Mouse (Mus musculus): ENCODE results near the gene Rxra. TPM values are rescaled to one million over a fixed set of nuclear protein-coding genes. Genes with fewer than 3 reads are reported as not detected.

The Rxra gene
- total RNA-seq, 2 experiments from 2014 or later = 24.4 to 25.4 TPM

DNA sequence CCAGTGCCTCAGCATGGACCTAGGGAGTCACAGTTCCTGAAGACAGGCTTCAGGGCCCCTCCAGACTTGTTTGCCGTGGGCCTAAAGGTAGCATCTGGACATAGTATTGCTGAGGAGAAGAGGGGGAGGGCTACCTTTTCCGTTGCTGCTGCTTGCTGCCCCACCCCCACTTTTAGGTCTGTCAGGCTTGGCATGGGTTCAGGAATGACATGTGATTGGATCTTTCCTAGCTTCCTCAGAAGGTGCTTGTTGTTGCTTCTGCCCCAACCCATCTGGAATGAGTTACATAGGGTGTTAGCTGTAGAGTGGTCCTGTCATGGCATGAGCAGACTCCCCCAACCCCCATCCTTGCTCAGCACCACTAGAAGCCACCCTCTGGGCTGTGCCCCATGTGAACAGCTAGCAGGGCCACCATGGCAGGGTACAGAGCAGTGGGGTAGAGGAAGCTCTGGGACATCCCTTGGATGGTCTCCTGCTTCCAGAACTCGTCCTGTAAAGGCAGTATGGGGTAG is 34.7 kb downstream of the Rxra start:
- Histone ChIP-seq H3K4me3 (no peak overlapping the region), H3K27ac (no peak overlapping the region)
- no peak for TF ChIP-seq CTCF (IDR thresholded peaks at IDR 0.05)
- intact Hi-C loops (cut with DNase I) = no loop called here
- no peak for DNase-seq (ENCODE audit: extremely low spot score in 1 of 2, low spot score in 2 of 2)

DNA sequence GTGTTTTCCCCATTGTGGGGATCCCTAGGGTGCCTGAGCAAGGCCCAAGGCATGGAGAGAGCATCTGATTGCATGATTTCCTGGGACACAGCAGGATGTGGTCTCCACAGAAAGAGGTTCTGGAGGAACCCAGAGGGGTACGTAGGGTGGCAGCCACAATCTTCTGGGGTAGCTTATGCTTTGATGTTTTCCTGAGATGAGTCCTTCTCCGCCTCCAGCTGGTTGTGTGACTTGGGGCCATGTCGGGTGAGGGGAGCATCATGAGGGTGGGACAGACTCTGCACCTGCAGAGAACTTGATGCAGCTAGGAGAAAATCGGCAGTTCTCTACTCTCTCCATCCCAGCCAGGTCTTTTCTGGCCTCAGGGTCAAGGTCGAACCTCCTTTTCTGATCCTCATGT is 36.4 kb downstream of the Rxra start:
- H3K27ac ChIP-seq = no peak overlapping the region
- H3K4me3 ChIP-seq = no peak overlapping the region
- DNase-seq (ENCODE audit: extremely low spot score in 1 of 2, low spot score in 2 of 2) = no peak
- intact Hi-C loops (cut with DNase I) = no loop called here
- TF ChIP-seq CTCF (IDR thresholded peaks at IDR 0.05) = no peak

DNA sequence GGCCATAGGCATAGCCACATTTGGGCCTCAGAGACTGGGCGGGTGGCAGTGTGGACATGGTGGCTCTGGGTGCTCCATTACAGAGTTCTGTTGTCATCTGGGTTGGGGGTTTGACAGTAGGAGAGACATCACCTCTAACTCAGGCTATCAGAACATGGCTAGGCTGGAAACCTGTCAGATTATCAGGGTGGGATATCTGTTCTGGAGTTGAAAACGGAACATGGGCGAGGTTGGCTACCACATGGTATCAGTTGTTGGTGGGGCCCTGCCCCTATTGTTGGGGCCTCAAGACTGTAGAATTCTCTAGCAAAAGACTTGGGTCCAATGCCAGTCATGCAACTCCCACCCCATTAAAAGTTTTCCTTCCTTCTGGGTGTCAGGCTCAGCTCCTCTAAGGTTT is 37.1 kb downstream of the Rxra start:
- no peak overlapping the region for H3K27ac ChIP-seq
- no peak for DNase-seq (ENCODE audit: extremely low spot score in 1 of 2, low spot score in 2 of 2)
- intact Hi-C loops (cut with DNase I) = no loop called here
- H3K4me3 ChIP-seq = no peak overlapping the region
- TF ChIP-seq CTCF (IDR thresholded peaks at IDR 0.05) = no peak

DNA sequence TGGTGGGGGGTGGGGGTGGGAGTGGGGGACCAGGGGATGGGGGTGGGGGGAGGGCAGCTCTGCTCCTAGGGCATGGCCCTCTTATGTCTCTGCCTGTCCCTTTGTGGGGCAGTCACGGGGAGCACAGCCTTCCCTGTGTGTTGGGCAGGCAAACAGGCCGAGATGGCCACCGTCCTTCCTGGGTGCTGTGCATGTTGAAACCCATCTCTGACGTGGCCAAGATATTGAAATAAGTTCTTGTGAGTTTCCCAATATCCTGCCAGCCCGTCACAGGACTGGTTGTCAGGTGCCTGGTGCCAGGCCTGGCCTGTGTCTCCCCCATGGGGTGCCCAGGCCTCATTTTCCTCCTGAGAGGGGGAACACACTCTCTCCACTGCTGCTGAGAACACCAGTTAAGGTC is 37.9 kb downstream of the Rxra start:
- TF ChIP-seq CTCF (IDR thresholded peaks at IDR 0.05) = no peak
- Histone ChIP-seq H3K4me3 (no peak overlapping the region), H3K27ac (no peak overlapping the region)
- no peak for DNase-seq (ENCODE audit: extremely low spot score in 1 of 2, low spot score in 2 of 2)
- intact Hi-C loops (cut with DNase I) = no loop called here

DNA sequence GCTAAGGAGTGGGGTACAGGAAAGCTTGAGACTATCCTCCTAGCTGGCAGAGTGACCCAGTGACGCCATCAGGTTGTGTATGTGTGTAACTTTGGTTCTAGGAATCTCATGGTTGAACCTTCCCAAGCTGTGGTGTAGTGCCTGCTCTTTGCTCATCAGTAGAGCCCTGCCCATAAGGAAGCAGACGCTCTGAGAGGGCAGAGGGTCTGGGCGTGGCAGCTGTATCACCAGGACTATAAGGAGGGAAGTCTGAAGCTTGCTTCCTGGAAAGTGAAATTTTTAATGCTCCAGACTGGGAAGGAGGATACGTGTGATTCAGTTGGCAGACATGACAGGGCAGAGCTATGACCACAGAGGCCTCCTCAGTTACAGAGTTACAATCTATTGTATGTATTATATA is 39.0 kb downstream of the Rxra start:
- DNase-seq (ENCODE audit: extremely low spot score in 1 of 2, low spot score in 2 of 2) = no peak
- no peak overlapping the region for H3K4me3 ChIP-seq
- no peak for TF ChIP-seq CTCF (IDR thresholded peaks at IDR 0.05)
- H3K27ac ChIP-seq = no peak overlapping the region
- intact Hi-C loops (cut with DNase I) = no loop called here

- Histone ChIP-seq H3K27ac (no peak overlapping the region), H3K4me3 (no peak overlapping the region)
- intact Hi-C loops (cut with DNase I) = no loop called here
- no peak for TF ChIP-seq CTCF (IDR thresholded peaks at IDR 0.05)
- no peak for DNase-seq (ENCODE audit: extremely low spot score in 1 of 2, low spot score in 2 of 2)
Measured at GRCm38 (mm10) chr2:27716339-27716738, 40.1 kb downstream of the Rxra start.

- intact Hi-C loops (cut with DNase I) = no loop called here
- Histone ChIP-seq H3K27ac (no peak overlapping the region), H3K4me3 (no peak overlapping the region)
- no peak for TF ChIP-seq CTCF (IDR thresholded peaks at IDR 0.05)
- DNase-seq (ENCODE audit: extremely low spot score in 1 of 2, low spot score in 2 of 2) = no peak
Measured at GRCm38 (mm10) chr2:27718191-27718590, 42.0 kb downstream of the Rxra start.

GRCm38 (mm10) chr2:27719601-27720000 is 43.4 kb downstream of the Rxra start:
- H3K27ac ChIP-seq = no peak overlapping the region
- intact Hi-C loops (cut with DNase I) = no loop called here
- no peak overlapping the region for H3K4me3 ChIP-seq
- TF ChIP-seq CTCF (IDR thresholded peaks at IDR 0.05) = no peak
- DNase-seq (ENCODE audit: extremely low spot score in 1 of 2, low spot score in 2 of 2) = no peak

- intact Hi-C loops (cut with DNase I) = no loop called here
Measured at GRCm38 (mm10) chr2:27721611-27722010, 45.4 kb downstream of the Rxra start.

GRCm38 (mm10) chr2:27724729-27725316 is 48.6 kb downstream of the Rxra start:
- no peak for DNase-seq (ENCODE audit: extremely low spot score in 1 of 2, low spot score in 2 of 2)
- intact Hi-C loops (cut with DNase I) = no loop called here

More at GRCm38 (mm10) chr2:27721611-27722010, 45.4 kb downstream of the Rxra start:
- Histone ChIP-seq H3K4me3 (no peak overlapping the region), H3K27ac (no peak overlapping the region)
- TF ChIP-seq CTCF (IDR thresholded peaks at IDR 0.05) = no peak
- DNase-seq (ENCODE audit: extremely low spot score in 1 of 2, low spot score in 2 of 2) = no peak

DNA sequence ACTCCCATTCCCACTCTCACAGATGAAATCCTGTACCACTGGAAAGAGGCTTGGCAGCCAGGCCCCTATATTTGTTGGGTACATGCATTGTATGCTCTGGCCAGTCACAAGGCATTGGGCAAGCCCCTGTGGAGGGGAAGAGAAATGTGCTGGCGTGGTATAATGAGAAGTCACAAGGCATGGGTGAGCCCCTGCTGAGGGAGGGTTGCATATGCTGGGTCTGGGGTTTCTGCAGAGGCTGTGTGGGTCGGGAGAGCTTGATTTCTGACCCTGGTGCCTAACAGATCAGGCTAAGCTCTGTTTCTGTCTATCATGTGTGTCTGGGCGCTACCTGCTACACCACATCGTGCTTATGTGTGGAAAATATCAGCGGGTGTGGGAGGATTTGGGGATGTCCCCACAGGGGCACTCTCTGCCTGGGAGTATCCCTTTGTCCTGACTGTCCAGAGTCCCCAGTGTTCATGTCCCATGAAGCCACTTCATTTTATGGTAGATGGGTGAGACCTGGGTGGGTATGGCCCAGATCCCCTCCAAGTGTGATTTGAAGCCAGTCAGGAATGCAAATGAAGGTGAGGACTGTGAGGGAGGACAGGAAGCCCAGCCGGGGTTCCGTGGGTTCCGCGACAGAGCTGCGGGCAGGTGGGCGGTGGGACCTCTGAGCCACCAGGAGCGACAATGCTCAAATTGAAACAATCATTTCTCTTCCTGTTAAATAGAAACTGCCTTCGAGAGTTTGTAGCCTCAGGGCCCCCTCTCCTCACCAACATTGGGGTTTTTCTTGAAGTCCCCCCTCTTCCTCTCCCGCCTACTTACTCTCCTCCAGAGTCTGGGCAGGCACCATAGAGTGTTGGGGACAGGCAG is 52.0 kb downstream of the Rxra start:
- DNase-seq (ENCODE audit: extremely low spot score in 1 of 2, low spot score in 2 of 2) = no peak
- intact Hi-C loops (cut with DNase I) = no loop called here
- no peak overlapping the region for H3K27ac ChIP-seq
- H3K4me3 ChIP-seq = no peak overlapping the region
- TF ChIP-seq CTCF (IDR thresholded peaks at IDR 0.05) = no peak

More at GRCm38 (mm10) chr2:27724729-27725316, 48.6 kb downstream of the Rxra start:
- no peak overlapping the region for H3K4me3 ChIP-seq
- H3K27ac ChIP-seq = no peak overlapping the region
- TF ChIP-seq CTCF (IDR thresholded peaks at IDR 0.05) = no peak

DNA sequence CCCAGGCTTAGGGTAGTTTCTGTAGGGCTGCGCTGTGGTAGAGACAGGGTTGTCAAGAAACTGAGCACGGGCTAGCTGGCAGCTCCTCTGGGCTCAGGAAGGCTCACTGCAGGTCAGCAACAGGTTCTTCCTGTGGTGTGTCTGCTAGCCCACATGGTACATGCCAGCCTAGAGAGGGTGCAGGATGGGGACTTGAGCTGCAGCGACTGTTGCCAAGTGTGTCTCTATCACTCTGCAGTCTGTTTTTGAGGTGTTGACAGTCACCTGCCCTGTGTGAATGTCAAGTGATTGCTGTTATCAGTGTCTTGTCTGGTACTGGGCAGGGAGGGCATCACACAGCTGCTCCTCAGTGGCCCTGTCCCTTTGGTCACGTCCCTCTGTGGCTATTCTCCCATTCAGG is 52.8 kb downstream of the Rxra start:
- no peak for TF ChIP-seq CTCF (IDR thresholded peaks at IDR 0.05)
- Histone ChIP-seq H3K27ac (no peak overlapping the region), H3K4me3 (no peak overlapping the region)
- intact Hi-C loops (cut with DNase I) = no loop called here
- DNase-seq (ENCODE audit: extremely low spot score in 1 of 2, low spot score in 2 of 2) = no peak
